Mouse (Mus musculus): ENCODE results near the gene Fam204a. TPM values are rescaled to one million over a fixed set of nuclear protein-coding genes. Genes with fewer than 3 reads are reported as not detected.

Fam204a gene
- polyA plus RNA-seq, 1 experiment from 2014 or later, result 33.2 TPM

DNA sequence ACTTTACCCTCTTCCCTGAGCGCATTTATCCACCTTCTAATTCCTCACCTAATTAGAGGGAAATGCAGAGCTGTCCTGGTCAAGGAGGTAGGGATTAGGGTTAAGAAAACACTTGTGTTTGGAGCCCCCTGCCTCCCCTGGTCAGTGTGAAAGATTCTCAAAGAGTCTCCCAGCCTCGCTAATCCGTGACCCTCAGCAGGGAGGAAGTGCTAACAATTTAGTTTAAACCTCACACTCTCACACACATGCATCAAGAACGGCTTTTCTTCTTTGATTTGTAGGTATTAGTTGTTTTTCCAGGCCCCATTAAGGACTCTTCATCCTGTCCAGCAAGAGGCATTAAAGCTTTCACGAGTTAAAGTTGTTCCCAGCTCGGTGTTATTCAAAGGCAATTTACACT is 66.7 kb downstream of the Fam204a start:
- Histone ChIP-seq H3K9ac (no peak overlapping the region), H3K4me1 (replicated peaks) (peaks cover 4% of the 10 kb centered on the region; the same call in 1 of the 2 replicates), H3K4me3 (no peak overlapping the region), H3K27me3 (no peaks in the 10 kb centered on the region), H3K4me2 (no peak overlapping the region), H3K9me3 (replicated peaks) (no peaks in the 10 kb centered on the region), H3K27ac (no peak overlapping the region), H3K36me3 (no peaks in the 10 kb centered on the region)
- ATAC-seq (replicated peaks; ENCODE audit: insufficient number of reproducible peaks, insufficient read depth, low FRiP score, low read depth), result no peak
- WGBS, result 44% methylated on average over 6 of the region's 6 CpGs

- no peaks in the 10 kb centered on the region for H3K9me3 ChIP-seq (replicated peaks)
- H3K4me3 ChIP-seq, result no peak overlapping the region
- no peaks in the 10 kb centered on the region for H3K36me3 ChIP-seq
- ATAC-seq (replicated peaks; ENCODE audit: insufficient number of reproducible peaks, insufficient read depth, low FRiP score, low read depth), result no peak
- WGBS, result 72% methylated on average over 5 of the region's 5 CpGs
- no peak overlapping the region for H3K27ac ChIP-seq
- H3K9ac ChIP-seq, result no peak overlapping the region
- no peaks in the 10 kb centered on the region for H3K27me3 ChIP-seq
- H3K4me2 ChIP-seq, result no peak overlapping the region
- H3K4me1 ChIP-seq (replicated peaks), result no peaks in the 10 kb centered on the region
These were observed 71.2 kb downstream of the Fam204a start for GRCm38 (mm10) chr19:60155266-60155665.

- H3K9ac ChIP-seq, result no peak overlapping the region
- H3K36me3 ChIP-seq, result no peaks in the 10 kb centered on the region
- 85% methylated on average over 1 of the region's 1 CpGs for WGBS
- no peak overlapping the region for H3K4me3 ChIP-seq
- H3K4me1 ChIP-seq (replicated peaks), result no peaks in the 10 kb centered on the region
- ATAC-seq (replicated peaks; ENCODE audit: insufficient number of reproducible peaks, insufficient read depth, low FRiP score, low read depth), result no peak
- H3K4me2 ChIP-seq, result no peak overlapping the region
- H3K27ac ChIP-seq, result no peak overlapping the region
- no peaks in the 10 kb centered on the region for H3K9me3 ChIP-seq (replicated peaks)
- H3K27me3 ChIP-seq, result peaks cover 10% of the 10 kb centered on the region
These were observed 73.4 kb downstream of the Fam204a start for GRCm38 (mm10) chr19:60153096-60153495.

DNA sequence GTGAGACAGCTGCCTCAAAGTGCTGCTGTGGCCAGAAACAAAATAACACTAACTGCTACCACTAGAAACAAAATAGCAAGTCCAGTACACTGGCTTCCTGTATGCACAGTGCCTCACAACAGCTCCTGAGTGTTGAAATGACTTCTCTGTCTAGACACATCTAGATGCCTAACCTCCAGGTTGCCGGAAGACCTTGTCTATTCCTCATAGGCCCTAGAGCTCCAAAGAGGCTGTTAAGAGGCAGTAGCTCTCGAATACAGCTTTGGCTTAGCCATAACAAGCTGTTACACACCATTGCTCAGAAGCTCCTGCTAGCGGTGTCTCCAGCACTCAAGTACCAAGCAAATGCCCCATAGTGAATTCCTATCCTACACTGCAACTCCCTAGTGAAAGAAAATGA is 76.4 kb downstream of the Fam204a start:
- H3K4me1 ChIP-seq (replicated peaks), result no peaks in the 10 kb centered on the region
- peaks cover 28% of the 10 kb centered on the region for H3K27me3 ChIP-seq
- ATAC-seq (replicated peaks; ENCODE audit: insufficient number of reproducible peaks, insufficient read depth, low FRiP score, low read depth), result no peak
- H3K9ac ChIP-seq, result no peak overlapping the region
- no peaks in the 10 kb centered on the region for H3K36me3 ChIP-seq
- no peak overlapping the region for H3K27ac ChIP-seq
- H3K4me2 ChIP-seq, result no peak overlapping the region
- H3K9me3 ChIP-seq (replicated peaks), result no peaks in the 10 kb centered on the region
- 74% methylated on average over 3 of the region's 3 CpGs for WGBS
- H3K4me3 ChIP-seq, result no peak overlapping the region

DNA sequence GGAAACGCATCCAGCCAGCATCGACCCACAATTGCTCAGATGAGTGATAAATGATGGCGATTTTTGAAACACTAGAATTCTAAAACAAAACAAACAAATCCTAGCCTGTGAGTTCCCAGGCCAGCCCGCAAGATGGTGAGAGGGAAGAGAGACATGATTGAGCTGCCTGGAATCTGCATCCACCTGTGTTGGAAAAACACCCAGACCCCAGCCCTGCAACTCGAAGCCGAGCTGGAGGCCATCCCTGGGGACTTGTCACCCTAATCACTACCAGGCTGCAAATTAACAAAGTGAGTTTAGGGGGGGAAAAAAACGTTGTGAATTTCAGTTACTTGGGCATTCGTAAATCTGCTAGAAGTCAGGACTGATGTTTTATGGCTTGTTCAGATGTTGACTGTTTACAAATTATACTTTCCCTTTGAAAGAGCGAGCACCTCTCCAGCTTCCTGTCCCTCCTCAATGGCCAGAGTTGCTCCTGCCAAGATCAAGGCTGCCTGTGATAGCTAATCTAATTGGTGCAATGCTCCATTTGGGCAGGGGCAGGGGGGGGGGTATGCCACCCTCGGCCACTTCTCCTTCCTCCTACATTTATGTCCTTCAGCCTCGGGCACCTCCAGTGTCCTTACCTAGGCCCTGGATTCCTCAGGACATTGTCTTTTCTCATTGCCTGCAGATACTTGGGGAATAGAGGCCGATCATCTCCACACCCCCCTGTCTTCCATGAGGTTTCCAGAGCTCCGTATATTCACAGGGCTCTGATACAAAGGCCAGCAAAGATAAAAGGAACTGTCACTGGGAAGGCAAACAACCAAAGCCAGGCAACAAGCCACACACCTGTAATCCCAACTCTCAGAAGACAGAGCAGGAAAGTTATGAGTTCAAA is 77.2 kb downstream of the Fam204a start:
- Histone ChIP-seq H3K27me3 (peaks cover 35% of the 10 kb centered on the region), H3K27ac (no peak overlapping the region), H3K9me3 (replicated peaks) (no peaks in the 10 kb centered on the region), H3K9ac (no peak overlapping the region), H3K4me1 (replicated peaks) (no peaks in the 10 kb centered on the region), H3K4me3 (no peak overlapping the region), H3K36me3 (no peaks in the 10 kb centered on the region), H3K4me2 (no peak overlapping the region)
- 26% methylated on average over 13 of the region's 13 CpGs for WGBS
- ATAC-seq (replicated peaks; ENCODE audit: insufficient number of reproducible peaks, insufficient read depth, low FRiP score, low read depth), result no peak

Other genes starting within 250 kb of the Fam204a start
- not detected in 2 replicates for gene Prlhr, start 241.6 kb upstream of the Fam204a start, polyA plus RNA-seq (2015; fragmentation: Nextera tagmentation; extraction: Ambion mirVana)

Measured in heart, embryonic 15.5 days (tissue).